Mouse (Mus musculus) cerebellum, adult 18-20 months (tissue): Measurements from ENCODE around the gene 4930522H14Rik.

ENCODE experiments used
- DNase-seq, 2 experiments: peaks; one replicate each; pipeline ENCODE4 v3.0.0; 2021

The 4930522H14Rik gene

DNA sequence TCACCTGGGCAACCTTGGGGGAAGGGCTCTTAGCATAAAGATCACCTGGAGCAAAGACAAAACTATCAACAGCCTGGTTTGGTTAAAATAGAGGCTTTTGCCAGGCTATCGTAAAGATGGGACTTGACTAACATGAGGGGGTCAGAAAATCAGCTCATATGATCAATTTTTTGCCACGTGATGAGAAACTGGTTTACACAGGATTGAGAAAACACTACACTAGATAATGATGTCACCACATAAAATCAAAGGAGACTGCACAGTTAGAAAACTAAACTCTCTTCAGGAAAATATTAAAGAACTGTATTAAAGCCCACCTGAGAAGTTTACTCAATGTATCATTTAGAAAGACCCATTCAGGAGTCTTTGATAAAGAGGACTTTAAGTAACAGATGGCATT, 56.0 kb downstream of the 4930522H14Rik start:
- DNase-seq: no peak

- DNase-seq: no peak
These were observed 58.5 kb downstream of the 4930522H14Rik start for GRCm38 (mm10) chr4:109472566-109472965.

DNA sequence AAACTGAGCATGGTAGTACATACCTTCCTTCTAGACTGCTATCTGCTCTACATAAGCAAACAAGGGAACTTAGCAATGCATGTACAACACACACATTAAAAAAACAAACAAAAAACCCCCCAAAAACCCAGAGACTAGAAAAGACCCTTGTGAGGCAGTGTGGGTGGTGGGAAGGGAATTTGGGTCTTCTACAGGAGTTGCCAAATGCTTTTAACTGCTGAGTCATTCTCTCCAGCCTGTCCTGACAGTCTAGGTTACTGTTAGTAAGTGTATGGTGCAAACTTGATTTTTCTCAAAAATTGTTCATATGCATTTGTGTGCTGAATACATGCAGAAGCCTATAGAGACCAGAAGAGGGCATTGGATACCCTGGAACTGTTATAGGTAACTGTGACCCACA, 59.5 kb downstream of the 4930522H14Rik start:
- no peak for DNase-seq

GRCm38 (mm10) chr4:109467687-109468086, 63.4 kb downstream of the 4930522H14Rik start:
- no peak for DNase-seq

DNA sequence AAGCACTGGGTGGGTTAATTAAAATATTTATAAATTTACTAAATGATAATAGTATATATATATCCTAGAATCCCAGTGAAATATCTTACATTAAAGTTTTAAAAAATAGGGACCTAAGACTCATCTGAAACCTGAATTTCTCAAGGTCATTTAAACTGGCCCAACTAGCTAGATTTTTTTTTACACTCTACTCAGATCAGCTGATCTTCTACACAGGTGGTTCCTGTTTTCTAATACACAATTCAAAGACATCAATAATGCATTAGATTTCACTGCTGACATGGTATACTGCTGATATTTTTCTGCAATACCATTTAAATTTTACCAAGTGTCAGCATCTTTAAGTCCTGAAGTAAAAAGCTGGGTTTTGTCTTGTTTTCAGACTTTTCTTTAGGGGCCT, 67.2 kb downstream of the 4930522H14Rik start:
- no peak for DNase-seq

DNA sequence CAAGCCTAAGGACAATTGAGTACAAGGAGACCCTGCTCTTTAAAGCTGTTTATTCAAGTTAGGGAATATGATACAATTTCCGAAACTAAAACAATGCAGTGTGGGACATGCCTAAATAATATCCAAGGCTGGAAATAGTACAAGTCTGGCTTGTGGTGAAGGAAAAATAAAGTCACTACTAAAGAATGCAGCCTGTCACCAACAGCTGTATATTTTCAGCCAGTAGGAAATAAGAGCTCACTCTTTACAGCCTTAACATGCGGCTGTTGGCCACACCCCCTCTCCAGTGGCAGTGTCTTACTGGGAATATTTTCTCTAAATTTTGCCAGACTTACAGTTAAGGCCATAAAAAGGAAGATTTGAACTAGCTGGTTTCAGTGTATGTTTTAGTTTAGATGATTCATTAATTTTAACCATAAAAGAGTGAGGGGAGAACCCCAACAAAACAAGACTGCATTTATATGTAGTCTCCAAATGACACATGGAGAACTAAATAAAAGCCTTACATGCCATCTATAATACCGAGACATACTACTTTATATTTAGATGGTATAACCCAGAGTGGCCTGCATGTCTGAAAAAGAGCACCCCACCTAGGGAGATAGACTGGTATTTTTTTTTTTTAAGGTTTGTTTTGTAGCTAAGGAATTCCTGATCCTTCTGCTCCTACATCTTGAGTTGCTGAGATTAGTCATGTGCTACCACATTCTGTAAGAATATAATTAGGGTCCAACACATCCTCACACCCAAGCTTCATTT, 70.5 kb downstream of the 4930522H14Rik start:
- no peak for DNase-seq

- DNase-seq: no peak
These were observed 74.3 kb downstream of the 4930522H14Rik start for GRCm38 (mm10) chr4:109456821-109457220.
